Mouse (Mus musculus) spleen, postnatal 0 days (tissue): Measurements from ENCODE around the gene Olfr830. TPM values are rescaled to one million over a fixed set of nuclear protein-coding genes. Genes with fewer than 3 reads are reported as not detected.

Source experiments
- polyA plus RNA-seq: library from polyadenylated mRNA; unstranded; fragments of >200 nt; fragmentation: Nextera tagmentation; extraction: Ambion mirVana; gene quantifications from 2 replicates; pipeline ENCODE4 v1.2.1, GENCODE M21; 2015

Gene Olfr830
- not detected in 2 replicates for polyA plus RNA-seq

GRCm38 (mm10) chr9:18874393-18874792 lies at the start of gene Olfr830:
Gene Olfr830, plus strand, starts transcription at chr9:18874693.

GRCm38 (mm10) chr9:18854633-18855032 lies 19.9 kb upstream of the Olfr830 start, which contains the start of gene Olfr829:
Gene Olfr829, plus strand, starts transcription at chr9:18854933.

Other genes starting within 250 kb of the Olfr830 start
- 1.8 and 3.1 TPM in 2 replicates for gene Muc16, start 200.2 kb upstream of the Olfr830 start, polyA plus RNA-seq
- not detected in 2 replicates for gene Olfr24, start 110.7 kb upstream of the Olfr830 start, polyA plus RNA-seq
- gene Olfr828, start 55.2 kb upstream of the Olfr830 start, polyA plus RNA-seq: not detected in 2 replicates
- not detected in 2 replicates for gene Olfr829, start 19.8 kb upstream of the Olfr830 start, polyA plus RNA-seq
- not detected in 2 replicates for gene Olfr832, start 62.4 kb downstream of the Olfr830 start, polyA plus RNA-seq
- not detected in 2 replicates for gene Olfr834, start 113.3 kb downstream of the Olfr830 start, polyA plus RNA-seq
- gene Olfr835, start 158.0 kb downstream of the Olfr830 start, polyA plus RNA-seq: not detected in 2 replicates
- not detected in 2 replicates for gene Olfr836, start 245.7 kb downstream of the Olfr830 start, polyA plus RNA-seq